Mouse (Mus musculus): ENCODE data around the gene Msh5. TPM values are rescaled to one million over a fixed set of nuclear protein-coding genes. Genes with fewer than 3 reads are reported as not detected.

Gene Msh5
- polyA plus RNA-seq, 1 experiment: 15.5 TPM

- H3K36me3 ChIP-seq (ENCODE audit: control insufficient read depth, insufficient read depth, low read length): no peaks in the 10 kb centered on the region
- no peak for DNase-seq
- H3K27ac ChIP-seq (ENCODE audit: control insufficient read depth, insufficient read depth, low read length): no peak overlapping the region
- H3K4me3 ChIP-seq (ENCODE audit: control insufficient read depth, insufficient read depth, low read length): no peak overlapping the region
- WGBS: 46% methylated on average over 10 of the region's 10 CpGs
- TF ChIP-seq POLR2A (IDR thresholded peaks at IDR 0.05; ENCODE audit: control insufficient read depth, extremely low read depth, insufficient read depth, low read length, poor library complexity): no peak
- no peak for TF ChIP-seq CTCF (IDR thresholded peaks at IDR 0.05; ENCODE audit: borderline replicate concordance, control insufficient read depth, extremely low read depth, insufficient read depth, low read length, poor library complexity)
- H3K27me3 ChIP-seq (ENCODE audit: control insufficient read depth, insufficient read depth, low read length): no peaks in the 10 kb centered on the region
- H3K4me1 ChIP-seq (replicated peaks; ENCODE audit: control insufficient read depth, insufficient read depth, low read length): peaks cover 34% of the 10 kb centered on the region
Measured at GRCm38 (mm10) chr17:35024691-35025488, 21.7 kb downstream of the Msh5 start.

GRCm38 (mm10) chr17:35024261-35024660 lies 22.3 kb downstream of the Msh5 start:
- 73% methylated on average over 13 of the region's 13 CpGs for WGBS
- Histone ChIP-seq H3K4me3 (ENCODE audit: control insufficient read depth, insufficient read depth, low read length) (no peak overlapping the region), H3K27ac (ENCODE audit: control insufficient read depth, insufficient read depth, low read length) (no peak overlapping the region), H3K27me3 (ENCODE audit: control insufficient read depth, insufficient read depth, low read length) (no peaks in the 10 kb centered on the region), H3K36me3 (ENCODE audit: control insufficient read depth, insufficient read depth, low read length) (no peaks in the 10 kb centered on the region), H3K4me1 (replicated peaks; ENCODE audit: control insufficient read depth, insufficient read depth, low read length) (peaks cover 28% of the 10 kb centered on the region)
- DNase-seq: no peak
- TF ChIP-seq POLR2A (IDR thresholded peaks at IDR 0.05; ENCODE audit: control insufficient read depth, extremely low read depth, insufficient read depth, low read length, poor library complexity) (no peak), CTCF (IDR thresholded peaks at IDR 0.05; ENCODE audit: borderline replicate concordance, control insufficient read depth, extremely low read depth, insufficient read depth, low read length, poor library complexity) (no peak)

- Histone ChIP-seq H3K27me3 (ENCODE audit: control insufficient read depth, insufficient read depth, low read length) (no peaks in the 10 kb centered on the region), H3K4me3 (ENCODE audit: control insufficient read depth, insufficient read depth, low read length) (no peak overlapping the region), H3K27ac (ENCODE audit: control insufficient read depth, insufficient read depth, low read length) (no peak overlapping the region), H3K36me3 (ENCODE audit: control insufficient read depth, insufficient read depth, low read length) (no peaks in the 10 kb centered on the region), H3K4me1 (replicated peaks; ENCODE audit: control insufficient read depth, insufficient read depth, low read length) (peaks cover 23% of the 10 kb centered on the region)
- no peak for DNase-seq
- TF ChIP-seq CTCF (IDR thresholded peaks at IDR 0.05; ENCODE audit: borderline replicate concordance, control insufficient read depth, extremely low read depth, insufficient read depth, low read length, poor library complexity): no peak
- no peak for TF ChIP-seq POLR2A (IDR thresholded peaks at IDR 0.05; ENCODE audit: control insufficient read depth, extremely low read depth, insufficient read depth, low read length, poor library complexity)
- 49% methylated on average over 4 of the region's 4 CpGs for WGBS
Measured at GRCm38 (mm10) chr17:35023756-35024155, 22.8 kb downstream of the Msh5 start.

GRCm38 (mm10) chr17:35023221-35023620 lies 23.3 kb downstream of the Msh5 start:
- no peaks in the 10 kb centered on the region for H3K27me3 ChIP-seq (ENCODE audit: control insufficient read depth, insufficient read depth, low read length)
- TF ChIP-seq POLR2A (IDR thresholded peaks at IDR 0.05; ENCODE audit: control insufficient read depth, extremely low read depth, insufficient read depth, low read length, poor library complexity): no peak
- no peak for TF ChIP-seq CTCF (IDR thresholded peaks at IDR 0.05; ENCODE audit: borderline replicate concordance, control insufficient read depth, extremely low read depth, insufficient read depth, low read length, poor library complexity)
- no peak overlapping the region for H3K4me3 ChIP-seq (ENCODE audit: control insufficient read depth, insufficient read depth, low read length)
- no peaks in the 10 kb centered on the region for H3K36me3 ChIP-seq (ENCODE audit: control insufficient read depth, insufficient read depth, low read length)
- H3K27ac ChIP-seq (ENCODE audit: control insufficient read depth, insufficient read depth, low read length): no peak overlapping the region
- peaks cover 18% of the 10 kb centered on the region for H3K4me1 ChIP-seq (replicated peaks; ENCODE audit: control insufficient read depth, insufficient read depth, low read length)
- DNase-seq: no peak
- 97% methylated on average over 5 of the region's 5 CpGs for WGBS

- Histone ChIP-seq H3K36me3 (ENCODE audit: control insufficient read depth, insufficient read depth, low read length) (no peaks in the 10 kb centered on the region), H3K4me1 (replicated peaks; ENCODE audit: control insufficient read depth, insufficient read depth, low read length) (peaks cover 15% of the 10 kb centered on the region), H3K27ac (ENCODE audit: control insufficient read depth, insufficient read depth, low read length) (no peak overlapping the region), H3K27me3 (ENCODE audit: control insufficient read depth, insufficient read depth, low read length) (no peaks in the 10 kb centered on the region), H3K4me3 (ENCODE audit: control insufficient read depth, insufficient read depth, low read length) (no peak overlapping the region)
- TF ChIP-seq CTCF (IDR thresholded peaks at IDR 0.05; ENCODE audit: borderline replicate concordance, control insufficient read depth, extremely low read depth, insufficient read depth, low read length, poor library complexity): no peak
- TF ChIP-seq POLR2A (IDR thresholded peaks at IDR 0.05; ENCODE audit: control insufficient read depth, extremely low read depth, insufficient read depth, low read length, poor library complexity): no peak
- WGBS: 94% methylated on average over 8 of the region's 8 CpGs
- DNase-seq: no peak
Measured at GRCm38 (mm10) chr17:35022541-35023060, 23.9 kb downstream of the Msh5 start.

- DNase-seq: no peak
- H3K4me3 ChIP-seq (ENCODE audit: control insufficient read depth, insufficient read depth, low read length): no peak overlapping the region
- H3K27ac ChIP-seq (ENCODE audit: control insufficient read depth, insufficient read depth, low read length): no peak overlapping the region
- TF ChIP-seq CTCF (IDR thresholded peaks at IDR 0.05; ENCODE audit: borderline replicate concordance, control insufficient read depth, extremely low read depth, insufficient read depth, low read length, poor library complexity) (no peak), POLR2A (IDR thresholded peaks at IDR 0.05; ENCODE audit: control insufficient read depth, extremely low read depth, insufficient read depth, low read length, poor library complexity) (no peak)
- H3K27me3 ChIP-seq (ENCODE audit: control insufficient read depth, insufficient read depth, low read length): no peaks in the 10 kb centered on the region
- H3K4me1 ChIP-seq (replicated peaks; ENCODE audit: control insufficient read depth, insufficient read depth, low read length): peaks cover 14% of the 10 kb centered on the region
- WGBS: 82% methylated on average over 6 of the region's 6 CpGs
- H3K36me3 ChIP-seq (ENCODE audit: control insufficient read depth, insufficient read depth, low read length): no peaks in the 10 kb centered on the region
Measured at GRCm38 (mm10) chr17:35021842-35022477, 24.6 kb downstream of the Msh5 start.

Data from thymus, adult 2 months (tissue).